Mouse (Mus musculus) CH12.LX (cell line): ENCODE measurements at regions not wholly inside any gene's neighbourhood (a gene's known extent, or its start where the extent isn't known, plus 50 kb on each side); places are given as distances from the start of the nearest gene placed in this dataset.

Source experiments
- DNase-seq: peaks from one replicate; pipeline ENCODE4 v3.0.0-alpha.2; 2013; ENCODE audit errors: extremely low read depth
- H3K27ac ChIP-seq: 2 replicates; pipeline ENCODE4 v1.5.1; 2012; ENCODE audit warnings: low read depth, mild to moderate bottlenecking, control low read depth, moderate library complexity; ENCODE audit not compliant: insufficient read depth
- H3K27me3 ChIP-seq: replicated peaks from 2 replicates; pipeline ENCODE3; 2012; ENCODE audit warnings: inconsistent platforms
- H3K36me3 ChIP-seq, 2 experiments: replicated peaks in 1 of 2; 2 replicates each; pipeline versions ENCODE3 to v1.6.1; 2012; ENCODE audit warnings: inconsistent platforms in 1 of 2, low read length in 1 of 2, mild to moderate bottlenecking in 1 of 2, mixed read lengths in 1 of 2, moderate library complexity in 1 of 2; ENCODE audit not compliant: control insufficient read depth in 1 of 2, insufficient read depth in 1 of 2
- H3K4me1 ChIP-seq, 2 experiments: 2 replicates each; pipeline ENCODE4 v1.6.1; 2012; ENCODE audit warnings: inconsistent platforms in 1 of 2, moderate library complexity in 1 of 2; ENCODE audit not compliant: insufficient read depth in 2 of 2, control insufficient read depth in 1 of 2
- H3K4me2 ChIP-seq: 2 replicates; pipeline ENCODE4 v1.6.1; 2012; ENCODE audit warnings: low read depth, mild to moderate bottlenecking, control low read depth; ENCODE audit not compliant: poor library complexity, insufficient read depth, severe bottlenecking
- H3K4me3 ChIP-seq, 3 experiments: fragments of 150-350 bp in 1 of 3; sonication (generic) in 1 of 3; replicated peaks in 1 of 3; 2 replicates each; pipeline versions ENCODE3 to v1.5.1; 2011 to 2012; ENCODE audit warnings: low read depth in 2 of 3, low read length in 2 of 3, mild to moderate bottlenecking in 2 of 3, moderate library complexity in 2 of 3, control low read depth in 1 of 3, improper control_type of control experiment in 1 of 3, inconsistent platforms in 1 of 3, mixed read lengths in 1 of 3; ENCODE audit not compliant: poor library complexity in 1 of 3
- H3K79me2 ChIP-seq: replicated peaks from 2 replicates; pipeline ENCODE4 v1.6.1; 2012; ENCODE audit warnings: mild to moderate bottlenecking, moderate library complexity; ENCODE audit not compliant: control insufficient read depth, poor library complexity, insufficient read depth, severe bottlenecking; ENCODE audit errors: extremely low read depth
- H3K9ac ChIP-seq: 2 replicates; pipeline ENCODE4 v1.6.1; 2012; ENCODE audit warnings: low read depth, mild to moderate bottlenecking, control low read depth, moderate library complexity; ENCODE audit not compliant: insufficient read depth
- H3K9me3 ChIP-seq: replicated peaks from 2 replicates; pipeline ENCODE3; 2012; ENCODE audit warnings: low read length, inconsistent platforms, mixed read lengths
- BHLHE40 ChIP-seq: IDR thresholded peaks from 2 replicates; pipeline ENCODE4 v1.6.1; 2011; ENCODE audit warnings: mild to moderate bottlenecking, low read depth, low read length, improper control_type of control experiment
- CHD1 ChIP-seq: IDR thresholded peaks from 2 replicates; pipeline ENCODE4 v1.6.1; 2012; ENCODE audit warnings: low read depth, low read length, improper control_type of control experiment, inconsistent platforms
- CHD2 ChIP-seq: IDR thresholded peaks from 2 replicates; pipeline ENCODE4 v1.6.1; 2011; ENCODE audit warnings: low read length, improper control_type of control experiment
- E2F4 ChIP-seq: IDR thresholded peaks from 2 replicates; pipeline ENCODE4 v1.6.1; 2011; ENCODE audit warnings: low read depth, low read length, improper control_type of control experiment; ENCODE audit not compliant: insufficient replicate concordance
- EP300 ChIP-seq: IDR thresholded peaks from 2 replicates; pipeline ENCODE4 v1.6.1; 2011; ENCODE audit warnings: low read length, improper control_type of control experiment
- ETS1 ChIP-seq: conservative IDR thresholded peaks from 2 replicates; pipeline ENCODE4 v1.6.1; 2012; ENCODE audit warnings: low read depth, mild to moderate bottlenecking, inconsistent platforms, low read length, improper control_type of control experiment, moderate library complexity
- IRF4 ChIP-seq: IDR thresholded peaks from 2 replicates; pipeline ENCODE4 v1.6.1; 2014; ENCODE audit warnings: low read depth, mild to moderate bottlenecking, inconsistent platforms, low read length, improper control_type of control experiment
- JUN ChIP-seq: IDR thresholded peaks from 2 replicates; pipeline ENCODE4 v1.6.1; 2011; ENCODE audit warnings: low read depth, mild to moderate bottlenecking, low read length, improper control_type of control experiment, moderate library complexity; ENCODE audit not compliant: insufficient read depth
- JUND ChIP-seq: conservative IDR thresholded peaks from 2 replicates; pipeline ENCODE4 v1.6.1; 2011; ENCODE audit warnings: low read depth, low read length, improper control_type of control experiment
- MAFK ChIP-seq: IDR thresholded peaks from 2 replicates; pipeline ENCODE4 v1.6.1; 2011; ENCODE audit warnings: low read length, improper control_type of control experiment; ENCODE audit not compliant: insufficient replicate concordance
- MAX ChIP-seq: IDR thresholded peaks from 2 replicates; pipeline ENCODE4 v1.6.1; 2011; ENCODE audit warnings: low read length, improper control_type of control experiment
- MAZ ChIP-seq: IDR thresholded peaks from 2 replicates; pipeline ENCODE4 v1.6.1; 2012; ENCODE audit warnings: low read depth, mild to moderate bottlenecking, inconsistent platforms, low read length, improper control_type of control experiment, moderate library complexity
- MXI1 ChIP-seq: IDR thresholded peaks from 2 replicates; pipeline ENCODE4 v1.6.1; 2011; ENCODE audit warnings: mild to moderate bottlenecking, low read depth, low read length, improper control_type of control experiment
- MYC ChIP-seq: IDR thresholded peaks from 2 replicates; pipeline ENCODE4 v1.6.1; 2011; ENCODE audit warnings: low read depth, mild to moderate bottlenecking, improper control_type of control experiment, low read length
- NELFE ChIP-seq: IDR thresholded peaks from 2 replicates; pipeline ENCODE4 v1.6.1; 2011; ENCODE audit warnings: low read depth, low read length, improper control_type of control experiment
- NRF1 ChIP-seq: IDR thresholded peaks from 2 replicates; pipeline ENCODE4 v1.6.1; 2014; ENCODE audit warnings: low read depth, mild to moderate bottlenecking, inconsistent platforms, low read length, improper control_type of control experiment, moderate library complexity
- POLR2A ChIP-seq: IDR thresholded peaks from 2 replicates; pipeline ENCODE4 v1.6.1; 2011; ENCODE audit warnings: low read depth, mild to moderate bottlenecking, improper control_type of control experiment, low read length
- RAD21 ChIP-seq: IDR thresholded peaks from 2 replicates; pipeline ENCODE4 v1.6.1; 2011; ENCODE audit warnings: low read depth, mild to moderate bottlenecking, low read length, improper control_type of control experiment, moderate library complexity
- RCOR1 ChIP-seq: conservative IDR thresholded peaks from 2 replicates; pipeline ENCODE4 v1.6.1; 2012; ENCODE audit warnings: low read depth, mild to moderate bottlenecking, inconsistent platforms, low read length, improper control_type of control experiment
- SIN3A ChIP-seq: IDR thresholded peaks from 2 replicates; pipeline ENCODE4 v1.6.1; 2012; ENCODE audit warnings: low read length, improper control_type of control experiment, inconsistent platforms
- SMC3 ChIP-seq: IDR thresholded peaks from 2 replicates; pipeline ENCODE4 v1.6.1; 2011; ENCODE audit warnings: low read depth, low read length, improper control_type of control experiment
- UBTF ChIP-seq: IDR thresholded peaks from 2 replicates; pipeline ENCODE4 v1.6.1; 2012; ENCODE audit warnings: low read depth, mild to moderate bottlenecking, inconsistent platforms, low read length, improper control_type of control experiment, moderate library complexity
- USF2 ChIP-seq: conservative IDR thresholded peaks from 2 replicates; pipeline ENCODE4 v1.6.1; 2011; ENCODE audit warnings: low read depth, low read length, improper control_type of control experiment
- ZMIZ1 ChIP-seq: IDR thresholded peaks from 2 replicates; pipeline ENCODE4 v1.6.1; 2012; ENCODE audit warnings: low read depth, mild to moderate bottlenecking, inconsistent platforms, low read length, improper control_type of control experiment
- dilution Hi-C: fragments of 300-500 bp; cut with MboI; formaldehyde crosslinking; loops from 2 replicates; pipeline ENCODE4 v1.14.3; 2020; ENCODE audit warnings: low sequenced_read_pairs; ENCODE audit not compliant: extremely low pct_unique_long_range_greater_than_20kb, extremely low pct_ligation_motif_present
- in situ Hi-C: fragments of 300-500 bp; cut with MboI; formaldehyde crosslinking; loops from 3 replicates; pipeline ENCODE4 v1.14.3; 2019; ENCODE audit warnings: low sequenced_read_pairs, low pct_ligation_motif_present, low pct_unique_long_range_greater_than_20kb, mixed read lengths

- H3K9me3 ChIP-seq = peaks cover 3% of the 10 kb centered on the region
- no peak overlapping the region for H3K9ac ChIP-seq
Measured at GRCm38 (mm10) chr6:22421551-22421950, 65.5 kb upstream of the Fam3c start.

GRCm38 (mm10) chr6:22418279-22418678 lies 62.2 kb upstream of the Fam3c start:
- no peaks in the 10 kb centered on the region for H3K27me3 ChIP-seq
- H3K9me3 ChIP-seq = peaks cover 2% of the 10 kb centered on the region
- no peaks in the 10 kb centered on the region for H3K79me2 ChIP-seq
- no peak overlapping the region for H3K4me3 ChIP-seq
- no peak for TF ChIP-seq MYC
- no peak for TF ChIP-seq SIN3A
- 0 out of 2 replicates have a peak, but pooled peaks have one; percentile 26 for TF ChIP-seq MAFK
- TF ChIP-seq SMC3 = no peak
- TF ChIP-seq E2F4 = no peak
- TF ChIP-seq RCOR1 = 0 out of 2 replicates have a peak, but pooled peaks have one; percentile 21
- no peak for TF ChIP-seq BHLHE40
- TF ChIP-seq JUND = no peak
- no peak for TF ChIP-seq POLR2A
- TF ChIP-seq NELFE = 0 out of 2 replicates have a peak, but pooled peaks have one; percentile 15
- TF ChIP-seq MAX = 0 out of 2 replicates have a peak, but pooled peaks have one; percentile 10
- no peak for TF ChIP-seq NRF1
- TF ChIP-seq MAZ = no peak
- TF ChIP-seq MXI1 = peak; percentile 52
- no peak for TF ChIP-seq UBTF
- peak; percentile 37; the same call in 1 of the 2 replicates for TF ChIP-seq CHD2
- TF ChIP-seq EP300 = no peak
- no peak overlapping the region for H3K9ac ChIP-seq
- in situ Hi-C loops (no loop called here), dilution Hi-C loops (no loop called here)
- DNase-seq = no peak
- no peak overlapping the region for H3K27ac ChIP-seq
- no peaks in the 10 kb centered on the region for H3K36me3 ChIP-seq
- H3K4me2 ChIP-seq = no peak overlapping the region
- H3K4me1 ChIP-seq = peaks cover 0 to 14% of the 10 kb centered on the region in 2 experiments; a peak in 3 of 4 replicates

More at GRCm38 (mm10) chr6:22421551-22421950, 65.5 kb upstream of the Fam3c start:
- H3K27ac ChIP-seq = no peak overlapping the region
- no peaks in the 10 kb centered on the region for H3K27me3 ChIP-seq
- H3K36me3 ChIP-seq = no peaks in the 10 kb centered on the region
- no peak for DNase-seq
- dilution Hi-C loops (no loop called here), in situ Hi-C loops (no loop called here)
- H3K4me3 ChIP-seq = no peak overlapping the region
- no peaks in the 10 kb centered on the region for H3K79me2 ChIP-seq
- H3K4me1 ChIP-seq = peaks cover 0 to 28% of the 10 kb centered on the region in 2 experiments; a peak in 3 of 4 replicates
- TF ChIP-seq JUN (no peak), RAD21 (no peak), MAZ (no peak), USF2 (no peak), SIN3A (no peak), ETS1 (no peak), CHD1 (no peak), IRF4 (no peak), MYC (no peak), NRF1 (no peak), MAX (no peak), BHLHE40 (no peak), ZMIZ1 (no peak)
- H3K4me2 ChIP-seq = no peak overlapping the region
